Mouse (Mus musculus) cerebellum, adult 2 months (tissue): Measurements from ENCODE around the gene D430042O09Rik.

Source experiments
- CTCF ChIP-seq: fragments of 200-500 bp; IDR thresholded peaks from 2 replicates; pipeline ENCODE4 v1.5.1; 2011; ENCODE audit warnings: low read depth, mild to moderate bottlenecking, control low read depth, low read length, moderate library complexity, borderline replicate concordance; ENCODE audit not compliant: insufficient read depth
- POLR2A ChIP-seq: fragments of 200-500 bp; IDR thresholded peaks from 2 replicates; pipeline ENCODE4 v1.6.1; 2011; ENCODE audit warnings: low read length, control low read depth, borderline replicate concordance; ENCODE audit not compliant: insufficient read depth

GRCm38 (mm10) chr7:125663654-125664053 lies 44.0 kb upstream of the D430042O09Rik start:
- TF ChIP-seq CTCF = no peak
- no peak for TF ChIP-seq POLR2A
